Mouse (Mus musculus) E14TG2a.4 (cell line): ENCODE data around the gene Cxcl5.

Experiments
- CTCF ChIP-seq: conservative IDR thresholded peaks from 2 replicates; pipeline ENCODE4 v1.5.1; 2014; ENCODE audit warnings: low read length
- NANOG ChIP-seq: IDR thresholded peaks from 2 replicates; pipeline ENCODE4 v1.6.1; 2014; ENCODE audit warnings: borderline replicate concordance, low read length, mixed read lengths

DNA sequence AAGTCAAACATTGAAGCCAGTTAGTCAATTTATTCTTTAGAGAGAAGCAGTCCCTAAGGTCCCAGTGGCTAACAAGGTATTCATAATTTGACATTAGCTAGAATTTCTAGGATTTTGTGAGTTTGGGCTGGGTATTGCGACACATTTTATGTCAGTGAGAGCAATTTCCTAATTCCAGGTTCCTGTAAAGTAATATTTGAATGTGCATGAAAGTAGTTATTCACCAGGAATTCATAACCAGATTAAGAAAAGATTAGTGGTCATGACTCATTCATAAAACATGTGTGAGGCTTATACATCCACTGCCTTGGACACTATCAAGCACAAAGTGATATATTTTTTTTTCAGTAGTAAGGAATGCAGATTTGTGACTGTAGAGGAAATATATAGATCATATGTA, 5.2 kb upstream of the Cxcl5 start:
- TF ChIP-seq CTCF (no peak), NANOG (no peak)
